Mouse (Mus musculus): Measurements from ENCODE around the gene Zfp335. TPM values are rescaled to one million over a fixed set of nuclear protein-coding genes. Genes with fewer than 3 reads are reported as not detected.

Gene Zfp335
- polyA plus RNA-seq, 1 experiment from 2014 or later, result 3.6 TPM

GRCm38 (mm10) chr2:164892696-164893216, 18.8 kb downstream of the Zfp335 start:
- H3K36me3 ChIP-seq (ENCODE audit: control insufficient read depth, insufficient read depth), result peaks cover 100% of the 10 kb centered on the region
- no peak overlapping the region for H3K4me2 ChIP-seq (replicated peaks; ENCODE audit: low read depth)
- WGBS, result 93% methylated on average over 6 of the region's 6 CpGs
- no peak for ATAC-seq
- no peak overlapping the region for H3K9ac ChIP-seq (ENCODE audit: low read depth, low read length)
- H3K4me1 ChIP-seq (replicated peaks; ENCODE audit: control insufficient read depth, insufficient read depth, low read length), result peaks cover 18% of the 10 kb centered on the region
- TF ChIP-seq CTCF (IDR thresholded peaks at IDR 0.05; ENCODE audit: low read depth), result no peak
- no peaks in the 10 kb centered on the region for H3K27me3 ChIP-seq (replicated peaks; ENCODE audit: control insufficient read depth, insufficient read depth, low read length)
- no peak overlapping the region for H3K4me3 ChIP-seq (ENCODE audit: low read depth, low read length)
- H3K9me3 ChIP-seq (ENCODE audit: control insufficient read depth), result no peaks in the 10 kb centered on the region
- H3K27ac ChIP-seq (ENCODE audit: low read depth, low read length), result 0 out of 2 replicates have a peak overlapping the region, but pooled peaks have one; percentile 35

- no peak overlapping the region for H3K4me3 ChIP-seq (ENCODE audit: low read depth, low read length)
- H3K27ac ChIP-seq (ENCODE audit: low read depth, low read length), result peak overlapping the region; percentile 35; the same call in 1 of the 2 replicates
- no peak overlapping the region for H3K9ac ChIP-seq (ENCODE audit: low read depth, low read length)
- no peak overlapping the region for H3K4me2 ChIP-seq (replicated peaks; ENCODE audit: low read depth)
- no peaks in the 10 kb centered on the region for H3K27me3 ChIP-seq (replicated peaks; ENCODE audit: control insufficient read depth, insufficient read depth, low read length)
- TF ChIP-seq CTCF (IDR thresholded peaks at IDR 0.05; ENCODE audit: low read depth), result no peak
- no peak for ATAC-seq
- 87% methylated on average over 15 of the region's 15 CpGs for WGBS
- peaks cover 18% of the 10 kb centered on the region for H3K4me1 ChIP-seq (replicated peaks; ENCODE audit: control insufficient read depth, insufficient read depth, low read length)
- no peaks in the 10 kb centered on the region for H3K9me3 ChIP-seq (ENCODE audit: control insufficient read depth)
- peaks cover 100% of the 10 kb centered on the region for H3K36me3 ChIP-seq (ENCODE audit: control insufficient read depth, insufficient read depth)
Observed at GRCm38 (mm10) chr2:164891908-164892695, 19.5 kb downstream of the Zfp335 start.

GRCm38 (mm10) chr2:164891056-164891834, 20.3 kb downstream of the Zfp335 start:
- no peaks in the 10 kb centered on the region for H3K27me3 ChIP-seq (replicated peaks; ENCODE audit: control insufficient read depth, insufficient read depth, low read length)
- ATAC-seq, result no peak
- WGBS, result 69% methylated on average over 13 of the region's 13 CpGs
- H3K9me3 ChIP-seq (ENCODE audit: control insufficient read depth), result no peaks in the 10 kb centered on the region
- H3K27ac ChIP-seq (ENCODE audit: low read depth, low read length), result peak overlapping the region; percentile 35; the same call in 1 of the 2 replicates
- no peak for TF ChIP-seq CTCF (IDR thresholded peaks at IDR 0.05; ENCODE audit: low read depth)
- H3K9ac ChIP-seq (ENCODE audit: low read depth, low read length), result no peak overlapping the region
- peaks cover 18% of the 10 kb centered on the region for H3K4me1 ChIP-seq (replicated peaks; ENCODE audit: control insufficient read depth, insufficient read depth, low read length)
- no peak overlapping the region for H3K4me2 ChIP-seq (replicated peaks; ENCODE audit: low read depth)
- no peak overlapping the region for H3K4me3 ChIP-seq (ENCODE audit: low read depth, low read length)
- H3K36me3 ChIP-seq (ENCODE audit: control insufficient read depth, insufficient read depth), result peaks cover 100% of the 10 kb centered on the region

GRCm38 (mm10) chr2:164890411-164891049, 21.0 kb downstream of the Zfp335 start:
- Histone ChIP-seq H3K9ac (ENCODE audit: low read depth, low read length) (no peak overlapping the region), H3K36me3 (ENCODE audit: control insufficient read depth, insufficient read depth) (peaks cover 100% of the 10 kb centered on the region), H3K27ac (ENCODE audit: low read depth, low read length) (peak overlapping the region; percentile 71), H3K27me3 (replicated peaks; ENCODE audit: control insufficient read depth, insufficient read depth, low read length) (no peaks in the 10 kb centered on the region), H3K9me3 (ENCODE audit: control insufficient read depth) (no peaks in the 10 kb centered on the region), H3K4me3 (ENCODE audit: low read depth, low read length) (no peak overlapping the region), H3K4me2 (replicated peaks; ENCODE audit: low read depth) (no peak overlapping the region), H3K4me1 (replicated peaks; ENCODE audit: control insufficient read depth, insufficient read depth, low read length) (peaks cover 18% of the 10 kb centered on the region)
- ATAC-seq, result 0 out of 2 replicates have a peak, but pooled peaks have one; percentile 4
- 88% methylated on average over 24 of the region's 24 CpGs for WGBS
- TF ChIP-seq CTCF (IDR thresholded peaks at IDR 0.05; ENCODE audit: low read depth), result no peak

- no peak overlapping the region for H3K4me3 ChIP-seq (ENCODE audit: low read depth, low read length)
- no peak for TF ChIP-seq CTCF (IDR thresholded peaks at IDR 0.05; ENCODE audit: low read depth)
- H3K27me3 ChIP-seq (replicated peaks; ENCODE audit: control insufficient read depth, insufficient read depth, low read length), result no peaks in the 10 kb centered on the region
- H3K27ac ChIP-seq (ENCODE audit: low read depth, low read length), result peak overlapping the region; percentile 71
- H3K4me2 ChIP-seq (replicated peaks; ENCODE audit: low read depth), result no peak overlapping the region
- peaks cover 18% of the 10 kb centered on the region for H3K4me1 ChIP-seq (replicated peaks; ENCODE audit: control insufficient read depth, insufficient read depth, low read length)
- 40% methylated on average over 2 of the region's 2 CpGs for WGBS
- H3K9me3 ChIP-seq (ENCODE audit: control insufficient read depth), result no peaks in the 10 kb centered on the region
- peak; percentile 82 for ATAC-seq
- 0 out of 2 replicates have a peak overlapping the region, but pooled peaks have one; percentile 11 for H3K9ac ChIP-seq (ENCODE audit: low read depth, low read length)
- H3K36me3 ChIP-seq (ENCODE audit: control insufficient read depth, insufficient read depth), result peaks cover 100% of the 10 kb centered on the region
Observed at GRCm38 (mm10) chr2:164889960-164890359, 21.6 kb downstream of the Zfp335 start.
